Mouse (Mus musculus): ENCODE data around the gene Pcbp3. TPM values are rescaled to one million over a fixed set of nuclear protein-coding genes. Genes with fewer than 3 reads are reported as not detected.
A peak's percentile ranks its signal among the peaks of the same experiment; 100 is the strongest.

The Pcbp3 gene
- polyA plus RNA-seq, 1 experiment from 2014 or later = 19.7 TPM

DNA sequence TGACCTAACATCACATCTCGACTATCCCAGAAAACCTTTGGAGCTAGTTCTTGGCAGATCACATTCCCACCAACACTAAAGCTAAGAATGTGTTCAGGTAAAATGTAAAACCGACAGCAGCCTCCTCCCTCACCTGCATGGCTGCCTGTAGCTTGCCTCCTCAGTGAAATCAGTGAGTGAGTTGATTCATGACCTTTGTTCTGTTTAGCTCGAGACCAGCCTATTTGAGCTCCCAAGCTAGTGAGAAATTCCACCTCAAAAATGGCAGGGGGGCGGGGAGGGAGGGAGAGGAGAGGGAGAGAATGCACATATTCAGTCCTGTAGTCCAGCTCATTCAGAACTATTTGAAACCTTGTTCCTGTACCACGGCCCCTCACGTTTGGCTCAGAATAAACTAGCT, 86.4 kb downstream of the Pcbp3 start:
- H3K9ac ChIP-seq (ENCODE audit: low read depth, low read length) = no peak overlapping the region
- no peaks in the 10 kb centered on the region; the same call in 1 of the 2 replicates for H3K4me1 ChIP-seq (ENCODE audit: control insufficient read depth, insufficient read depth, low read length)
- H3K27me3 ChIP-seq (ENCODE audit: control insufficient read depth, insufficient read depth, low read length) = no peaks in the 10 kb centered on the region
- ATAC-seq (ENCODE audit: low FRiP score, low TSS enrichment) = no peak
- H3K9me3 ChIP-seq (ENCODE audit: control insufficient read depth, low read length) = no peaks in the 10 kb centered on the region
- 68% methylated on average over 6 of the region's 6 CpGs for WGBS
- H3K4me3 ChIP-seq (ENCODE audit: low read length) = no peak overlapping the region
- H3K36me3 ChIP-seq (ENCODE audit: control insufficient read depth, insufficient read depth, low read length) = no peaks in the 10 kb centered on the region
- H3K27ac ChIP-seq (ENCODE audit: low read depth, low read length) = no peak overlapping the region
- H3K4me2 ChIP-seq (replicated peaks; ENCODE audit: low read depth, low read length) = no peak overlapping the region

DNA sequence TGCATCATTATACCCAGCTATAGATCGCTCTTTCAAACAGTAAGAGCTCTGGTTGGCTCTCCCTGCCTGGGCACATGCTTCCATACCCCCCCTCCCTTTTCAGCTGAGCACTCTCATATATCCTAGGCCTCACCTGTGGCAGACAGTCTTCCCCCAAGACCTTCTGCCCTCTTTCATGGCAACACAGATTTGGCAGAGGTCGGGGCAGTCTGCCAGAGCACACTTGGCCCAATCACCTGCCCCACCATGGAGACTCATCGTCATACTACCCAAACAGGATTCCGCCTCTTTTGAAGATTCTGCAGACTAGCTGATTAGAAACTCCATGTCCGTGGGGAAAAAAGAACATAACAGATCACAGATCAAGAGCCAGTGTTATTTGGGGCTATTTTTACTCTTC, 86.8 kb downstream of the Pcbp3 start:
- ATAC-seq (ENCODE audit: low FRiP score, low TSS enrichment) = no peak
- 88% methylated on average over 5 of the region's 5 CpGs for WGBS
- no peak overlapping the region for H3K27ac ChIP-seq (ENCODE audit: low read depth, low read length)
- H3K36me3 ChIP-seq (ENCODE audit: control insufficient read depth, insufficient read depth, low read length) = no peaks in the 10 kb centered on the region
- no peak overlapping the region for H3K4me2 ChIP-seq (replicated peaks; ENCODE audit: low read depth, low read length)
- no peaks in the 10 kb centered on the region for H3K27me3 ChIP-seq (ENCODE audit: control insufficient read depth, insufficient read depth, low read length)
- H3K4me1 ChIP-seq (ENCODE audit: control insufficient read depth, insufficient read depth, low read length) = no peaks in the 10 kb centered on the region; the same call in 1 of the 2 replicates
- no peaks in the 10 kb centered on the region for H3K9me3 ChIP-seq (ENCODE audit: control insufficient read depth, low read length)
- H3K9ac ChIP-seq (ENCODE audit: low read depth, low read length) = no peak overlapping the region
- H3K4me3 ChIP-seq (ENCODE audit: low read length) = no peak overlapping the region

DNA sequence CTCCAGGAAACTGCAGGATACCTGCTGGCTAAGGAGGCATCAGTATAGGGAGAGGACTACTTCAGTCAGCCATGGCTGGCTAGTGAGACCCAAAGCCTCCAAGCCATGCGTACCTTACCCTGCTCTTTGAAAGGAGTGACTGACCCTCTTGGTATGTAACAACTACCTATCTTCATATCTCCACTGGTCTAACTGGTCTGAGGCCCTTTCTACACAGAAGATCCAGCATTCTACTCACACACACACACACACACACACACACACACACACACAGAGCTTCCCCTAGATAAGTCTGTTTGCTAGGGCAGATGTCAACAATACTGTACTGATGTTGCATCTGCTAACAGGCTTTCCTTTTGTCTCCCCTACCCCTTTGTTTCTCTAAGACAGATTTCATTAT, 87.3 kb downstream of the Pcbp3 start:
- 94% methylated on average over 1 of the region's 1 CpGs for WGBS
- no peak overlapping the region for H3K4me2 ChIP-seq (replicated peaks; ENCODE audit: low read depth, low read length)
- H3K4me3 ChIP-seq (ENCODE audit: low read length) = no peak overlapping the region
- no peak overlapping the region for H3K27ac ChIP-seq (ENCODE audit: low read depth, low read length)
- no peak overlapping the region for H3K9ac ChIP-seq (ENCODE audit: low read depth, low read length)
- H3K36me3 ChIP-seq (ENCODE audit: control insufficient read depth, insufficient read depth, low read length) = no peaks in the 10 kb centered on the region
- H3K9me3 ChIP-seq (ENCODE audit: control insufficient read depth, low read length) = no peaks in the 10 kb centered on the region
- ATAC-seq (ENCODE audit: low FRiP score, low TSS enrichment) = no peak
- H3K27me3 ChIP-seq (ENCODE audit: control insufficient read depth, insufficient read depth, low read length) = no peaks in the 10 kb centered on the region
- H3K4me1 ChIP-seq (ENCODE audit: control insufficient read depth, insufficient read depth, low read length) = no peaks in the 10 kb centered on the region; the same call in 1 of the 2 replicates

DNA sequence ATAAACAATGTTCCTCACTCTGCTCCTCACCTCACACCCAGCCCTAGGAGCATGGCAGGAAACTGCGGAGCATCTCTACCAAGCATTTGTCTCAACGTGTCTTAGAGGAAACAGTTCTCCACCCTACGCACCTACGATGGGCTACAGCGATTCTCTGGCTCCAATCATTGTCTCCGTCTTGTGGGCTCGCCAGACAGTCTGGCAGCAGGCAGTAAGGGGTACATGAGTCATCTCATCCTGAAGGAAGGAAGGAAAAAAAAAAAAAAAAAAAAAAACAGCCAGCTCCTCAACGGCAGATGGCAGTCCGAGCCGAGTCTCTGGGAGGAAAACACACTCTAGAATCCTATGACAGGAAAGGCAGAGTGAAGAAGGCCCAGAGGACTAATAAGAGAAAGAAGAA, 87.7 kb downstream of the Pcbp3 start:
- H3K9ac ChIP-seq (ENCODE audit: low read depth, low read length) = no peak overlapping the region

DNA sequence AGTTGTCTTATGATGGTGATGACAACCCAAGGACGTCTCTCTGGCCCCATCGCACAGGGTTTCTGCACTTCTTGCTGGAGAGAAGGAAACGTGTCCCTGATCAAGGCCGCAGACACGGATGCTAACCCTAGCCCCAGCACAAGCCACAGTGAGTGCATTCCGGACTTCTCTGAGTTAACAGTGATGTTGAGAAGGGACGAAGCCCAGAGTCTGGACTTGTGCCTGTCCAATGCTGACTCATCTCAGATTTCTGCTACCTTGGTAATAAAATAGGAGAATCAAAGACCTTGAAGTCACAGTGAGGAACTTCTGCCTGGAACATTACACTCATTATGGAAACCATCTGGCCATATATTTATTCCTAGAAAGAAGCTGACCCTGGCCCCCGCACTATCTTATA, 89.0 kb downstream of the Pcbp3 start:
- Histone ChIP-seq H3K27ac (ENCODE audit: low read depth, low read length) (no peak overlapping the region), H3K4me1 (ENCODE audit: control insufficient read depth, insufficient read depth, low read length) (no peaks in the 10 kb centered on the region; the same call in 1 of the 2 replicates), H3K4me2 (replicated peaks; ENCODE audit: low read depth, low read length) (no peak overlapping the region), H3K27me3 (ENCODE audit: control insufficient read depth, insufficient read depth, low read length) (no peaks in the 10 kb centered on the region), H3K36me3 (ENCODE audit: control insufficient read depth, insufficient read depth, low read length) (no peaks in the 10 kb centered on the region), H3K9me3 (ENCODE audit: control insufficient read depth, low read length) (no peaks in the 10 kb centered on the region), H3K4me3 (ENCODE audit: low read length) (no peak overlapping the region), H3K9ac (ENCODE audit: low read depth, low read length) (no peak overlapping the region)
- ATAC-seq (ENCODE audit: low FRiP score, low TSS enrichment) = peak; percentile 28; the same call in 1 of the 2 replicates
- 61% methylated on average over 8 of the region's 8 CpGs for WGBS

More for the DNA sequence above, 87.7 kb downstream of the Pcbp3 start:
- WGBS = 56% methylated on average over 10 of the region's 10 CpGs
- Histone ChIP-seq H3K4me2 (replicated peaks; ENCODE audit: low read depth, low read length) (no peak overlapping the region), H3K4me3 (ENCODE audit: low read length) (no peak overlapping the region), H3K9me3 (ENCODE audit: control insufficient read depth, low read length) (no peaks in the 10 kb centered on the region), H3K27me3 (ENCODE audit: control insufficient read depth, insufficient read depth, low read length) (no peaks in the 10 kb centered on the region), H3K4me1 (ENCODE audit: control insufficient read depth, insufficient read depth, low read length) (no peaks in the 10 kb centered on the region; the same call in 1 of the 2 replicates), H3K36me3 (ENCODE audit: control insufficient read depth, insufficient read depth, low read length) (no peaks in the 10 kb centered on the region), H3K27ac (ENCODE audit: low read depth, low read length) (no peak overlapping the region)
- ATAC-seq (ENCODE audit: low FRiP score, low TSS enrichment) = no peak

DNA sequence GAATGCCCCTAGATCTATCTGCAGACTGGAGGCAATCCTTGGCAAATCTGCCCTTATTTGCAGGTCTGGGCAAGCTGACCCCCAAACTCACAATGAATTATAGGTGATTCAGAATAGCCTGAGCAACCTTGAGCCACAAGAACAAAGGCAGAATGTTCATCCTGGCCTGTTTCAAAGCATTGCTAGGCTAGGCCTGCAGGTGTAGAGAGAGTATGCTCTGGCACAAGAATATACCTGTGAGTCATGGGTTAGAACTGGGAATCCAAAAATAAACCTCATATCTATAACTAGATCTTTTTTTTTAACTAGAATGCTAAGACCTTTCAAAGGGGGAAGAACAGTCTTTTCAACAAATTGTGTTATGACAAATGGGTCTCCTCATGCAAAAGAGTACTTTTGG, 95.8 kb downstream of the Pcbp3 start:
- H3K36me3 ChIP-seq (ENCODE audit: control insufficient read depth, insufficient read depth, low read length) = no peaks in the 10 kb centered on the region
- H3K4me2 ChIP-seq (replicated peaks; ENCODE audit: low read depth, low read length) = no peak overlapping the region
- H3K27ac ChIP-seq (ENCODE audit: low read depth, low read length) = no peak overlapping the region
- no peaks in the 10 kb centered on the region for H3K4me1 ChIP-seq (ENCODE audit: control insufficient read depth, insufficient read depth, low read length)
- no peak overlapping the region for H3K4me3 ChIP-seq (ENCODE audit: low read length)
- H3K27me3 ChIP-seq (ENCODE audit: control insufficient read depth, insufficient read depth, low read length) = no peaks in the 10 kb centered on the region
- no peak overlapping the region for H3K9ac ChIP-seq (ENCODE audit: low read depth, low read length)
- no peaks in the 10 kb centered on the region for H3K9me3 ChIP-seq (ENCODE audit: control insufficient read depth, low read length)
- ATAC-seq (ENCODE audit: low FRiP score, low TSS enrichment) = no peak

DNA sequence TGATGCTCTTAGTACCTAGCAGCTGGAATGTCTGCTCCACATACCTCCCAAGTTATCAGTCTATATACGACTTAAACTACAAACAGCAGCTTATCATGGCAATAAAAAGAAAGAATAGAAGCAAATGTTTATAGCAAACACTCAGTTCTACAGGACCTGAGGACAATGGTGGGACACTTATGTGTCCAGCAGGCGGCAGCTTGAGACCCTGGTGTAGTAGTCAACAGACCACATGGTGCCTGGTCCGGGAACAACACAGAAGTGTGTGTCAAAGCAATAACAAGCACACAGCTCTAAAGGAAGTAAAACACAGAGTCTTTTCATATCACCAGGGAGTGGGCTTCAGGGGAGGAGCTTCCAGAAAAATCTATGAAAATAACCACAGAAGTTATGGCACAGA, 100.7 kb downstream of the Pcbp3 start:
- WGBS = 80% methylated on average over 3 of the region's 3 CpGs
- no peak overlapping the region for H3K4me2 ChIP-seq (replicated peaks; ENCODE audit: low read depth, low read length)
- no peaks in the 10 kb centered on the region for H3K27me3 ChIP-seq (ENCODE audit: control insufficient read depth, insufficient read depth, low read length)
- ATAC-seq (ENCODE audit: low FRiP score, low TSS enrichment) = no peak
- H3K9ac ChIP-seq (ENCODE audit: low read depth, low read length) = no peak overlapping the region
- H3K4me1 ChIP-seq (ENCODE audit: control insufficient read depth, insufficient read depth, low read length) = 0 out of 2 replicates have a peak, but pooled peaks cover 7% of the 10 kb centered on the region
- no peak overlapping the region for H3K27ac ChIP-seq (ENCODE audit: low read depth, low read length)
- H3K36me3 ChIP-seq (ENCODE audit: control insufficient read depth, insufficient read depth, low read length) = no peaks in the 10 kb centered on the region
- H3K4me3 ChIP-seq (ENCODE audit: low read length) = no peak overlapping the region
- no peaks in the 10 kb centered on the region for H3K9me3 ChIP-seq (ENCODE audit: control insufficient read depth, low read length)

DNA sequence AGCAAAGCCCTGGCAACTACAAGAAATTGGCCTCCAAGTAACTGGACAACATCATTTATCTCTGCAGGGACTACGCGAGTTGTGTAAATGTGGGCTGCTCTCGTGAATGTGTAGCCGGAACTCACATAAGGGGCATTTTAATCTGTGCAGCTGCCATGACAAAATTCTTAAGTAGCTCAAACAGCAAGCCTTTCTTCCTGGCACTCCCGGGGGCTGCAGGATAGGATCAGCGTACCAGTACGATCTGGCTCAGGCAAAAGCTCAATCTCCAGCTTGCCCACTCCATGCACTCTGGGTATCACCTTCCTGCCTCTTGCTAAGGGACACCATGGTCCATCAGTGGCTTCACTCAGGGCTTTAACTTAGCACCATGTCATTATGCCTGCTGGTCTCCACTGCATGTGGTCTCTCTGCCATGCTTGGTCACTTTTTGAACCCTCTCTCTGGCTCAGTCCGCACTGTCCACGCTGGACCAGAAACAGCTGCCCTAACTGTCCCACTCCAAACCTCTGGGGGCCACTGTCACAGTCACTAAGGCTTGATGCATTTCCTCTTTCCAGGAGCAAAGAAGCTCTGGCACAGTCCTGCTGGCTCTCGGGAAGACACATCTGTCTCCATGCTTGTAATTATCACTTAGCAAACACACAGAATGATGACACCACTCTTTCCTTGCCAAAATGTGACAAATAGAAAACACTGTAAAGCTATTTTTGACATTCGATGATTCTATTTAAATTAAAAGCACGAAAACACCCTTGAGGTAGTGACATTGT, 102.1 kb downstream of the Pcbp3 start:
- H3K9ac ChIP-seq (ENCODE audit: low read depth, low read length) = no peak overlapping the region
- H3K4me1 ChIP-seq (ENCODE audit: control insufficient read depth, insufficient read depth, low read length) = 0 out of 2 replicates have a peak, but pooled peaks cover 7% of the 10 kb centered on the region
- no peaks in the 10 kb centered on the region for H3K36me3 ChIP-seq (ENCODE audit: control insufficient read depth, insufficient read depth, low read length)

DNA sequence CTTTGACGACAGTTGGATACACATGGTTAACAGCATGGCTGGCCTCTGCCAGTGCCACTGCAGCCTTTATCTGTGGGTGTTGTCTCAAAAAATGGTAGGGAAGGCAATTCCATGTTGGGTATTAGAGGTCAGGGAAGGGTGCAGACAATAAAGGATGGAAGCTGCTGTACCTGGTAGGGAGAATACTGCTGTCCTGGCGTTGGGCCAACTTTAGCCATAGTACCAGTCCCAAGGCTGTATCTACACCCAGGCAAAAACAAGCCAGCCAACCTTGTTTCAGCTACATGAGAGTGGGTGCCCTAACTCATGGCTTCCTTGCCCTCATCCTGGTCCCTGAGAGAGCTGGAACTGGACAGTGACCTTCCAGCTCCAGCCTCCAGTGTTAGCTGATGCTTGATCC, 103.8 kb downstream of the Pcbp3 start:
- Histone ChIP-seq H3K9ac (ENCODE audit: low read depth, low read length) (no peak overlapping the region), H3K27ac (ENCODE audit: low read depth, low read length) (no peak overlapping the region), H3K9me3 (ENCODE audit: control insufficient read depth, low read length) (no peaks in the 10 kb centered on the region), H3K4me3 (ENCODE audit: low read length) (no peak overlapping the region), H3K4me2 (replicated peaks; ENCODE audit: low read depth, low read length) (no peak overlapping the region), H3K27me3 (ENCODE audit: control insufficient read depth, insufficient read depth, low read length) (no peaks in the 10 kb centered on the region), H3K36me3 (ENCODE audit: control insufficient read depth, insufficient read depth, low read length) (no peaks in the 10 kb centered on the region), H3K4me1 (ENCODE audit: control insufficient read depth, insufficient read depth, low read length) (0 out of 2 replicates have a peak, but pooled peaks cover 7% of the 10 kb centered on the region)
- whole genome bisulfite sequencing = 85% methylated on average over 2 of the region's 2 CpGs
- ATAC-seq (ENCODE audit: low FRiP score, low TSS enrichment) = no peak

More for the DNA sequence above, 102.1 kb downstream of the Pcbp3 start:
- no peak for ATAC-seq (ENCODE audit: low FRiP score, low TSS enrichment)
- 68% methylated on average over 12 of the region's 12 CpGs for WGBS
- H3K27ac ChIP-seq (ENCODE audit: low read depth, low read length) = no peak overlapping the region
- H3K9me3 ChIP-seq (ENCODE audit: control insufficient read depth, low read length) = no peaks in the 10 kb centered on the region
- no peaks in the 10 kb centered on the region for H3K27me3 ChIP-seq (ENCODE audit: control insufficient read depth, insufficient read depth, low read length)
- no peak overlapping the region for H3K4me3 ChIP-seq (ENCODE audit: low read length)
- H3K4me2 ChIP-seq (replicated peaks; ENCODE audit: low read depth, low read length) = no peak overlapping the region

All from kidney, embryonic 14.5 days (tissue).